Mouse (Mus musculus) erythroblast, embryonic 14.5 days (primary cell): Measurements from ENCODE around the gene Hspa12a.

Experiments used
- GATA1 ChIP-seq: IDR thresholded peaks from 2 replicates; pipeline ENCODE4 v1.6.1; 2012; ENCODE audit warnings: low read length, inconsistent platforms, mixed read lengths
- TAL1 ChIP-seq: IDR thresholded peaks from 3 replicates; pipeline ENCODE4 v1.6.1; 2012; ENCODE audit warnings: low read length, inconsistent platforms, mixed read lengths

- TF ChIP-seq GATA1, result no peak
- TF ChIP-seq TAL1, result no peak
Observed at GRCm38 (mm10) chr19:58882336-58882735, 61.1 kb downstream of the Hspa12a start.
